Mouse (Mus musculus) cortical plate, adult 2 months (tissue): ENCODE data around the gene Sorcs3.

ENCODE experiments used
- CTCF ChIP-seq: fragments of 200-500 bp; IDR thresholded peaks from 2 replicates; pipeline ENCODE4 v1.5.1; 2011; ENCODE audit warnings: mild to moderate bottlenecking, control low read depth, low read length; ENCODE audit not compliant: insufficient read depth; ENCODE audit errors: extremely low read depth
- POLR2A ChIP-seq: fragments of 200-500 bp; IDR thresholded peaks from 2 replicates; pipeline ENCODE4 v1.6.1; 2011; ENCODE audit warnings: mild to moderate bottlenecking, low read length, control low read depth; ENCODE audit not compliant: insufficient read depth; ENCODE audit errors: extremely low read depth

DNA sequence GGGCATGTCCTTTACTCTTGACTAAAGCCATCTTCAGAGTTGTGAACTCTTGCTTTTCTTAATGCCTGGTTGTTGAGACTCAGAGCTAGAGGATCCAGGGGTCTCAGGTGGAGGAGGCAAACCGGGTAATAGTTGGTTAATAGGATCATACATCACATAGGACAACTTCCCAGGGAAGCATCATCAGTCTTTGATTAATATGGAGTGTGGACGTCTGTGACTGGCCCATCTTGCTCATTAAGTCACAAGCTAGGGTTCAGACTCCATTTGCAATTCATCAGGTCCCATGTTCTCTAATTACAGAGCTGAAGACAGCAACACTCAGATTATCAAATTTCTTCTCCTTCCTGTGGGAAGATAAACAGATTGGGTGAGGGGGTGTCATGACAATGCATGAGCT, 353.6 kb downstream of the Sorcs3 start:
- TF ChIP-seq CTCF: no peak
- no peak for TF ChIP-seq POLR2A
